Mouse (Mus musculus): ENCODE measurements around the gene Rmdn3. TPM values are rescaled to one million over a fixed set of nuclear protein-coding genes. Genes with fewer than 3 reads are reported as not detected.
A peak's percentile ranks its signal among the peaks of the same experiment; 100 is the strongest.

Rmdn3 gene
- 40.2 and 41.0 TPM in 2 replicates for polyA plus RNA-seq (2015; fragmentation: Nextera tagmentation; extraction: Ambion mirVana)

- ATAC-seq (ENCODE audit: insufficient number of reproducible peaks, low FRiP score, low TSS enrichment, low read depth) = peak; percentile 83
Measured at GRCm38 (mm10) chr2:119156681-119157572, at the start of gene Rmdn3. Gene Rmdn3, minus strand, starts transcription at chr2:119157034.

GRCm38 (mm10) chr2:119203871-119204460 is 47.1 kb upstream of the Rmdn3 start:
- WGBS = 83% methylated on average over 4 of the region's 4 CpGs
- H3K27ac ChIP-seq (replicated peaks) = no peak overlapping the region

More at GRCm38 (mm10) chr2:119156681-119157572, at the start of gene Rmdn3:
- H3K4me1 ChIP-seq = peaks cover 16% of the 10 kb centered on the region; the same call in 1 of the 2 replicates
- H3K27ac ChIP-seq (replicated peaks) = peak within 1 kb of the TSS; percentile 65
- H3K9me3 ChIP-seq (replicated peaks) = no peaks in the 10 kb centered on the region
- H3K9ac ChIP-seq = peak within 1 kb of the TSS; percentile 90
- H3K27me3 ChIP-seq = no peaks in the 10 kb centered on the region
- H3K36me3 ChIP-seq = peaks cover 24% of the 10 kb centered on the region
- peak within 1 kb of the TSS; percentile 99 for H3K4me3 ChIP-seq (replicated peaks)
- WGBS = under 1% methylated on average over 57 of the region's 57 CpGs
- peak within 1 kb of the TSS; percentile 88 for H3K4me2 ChIP-seq (replicated peaks)

GRCm38 (mm10) chr2:119202914-119203453 is 46.1 kb upstream of the Rmdn3 start:
- WGBS = 42% methylated on average over 5 of the region's 5 CpGs
- Histone ChIP-seq H3K27me3 (no peaks in the 10 kb centered on the region), H3K4me3 (replicated peaks) (no peak overlapping the region), H3K36me3 (no peaks in the 10 kb centered on the region), H3K4me2 (replicated peaks) (no peak overlapping the region), H3K27ac (replicated peaks) (peak overlapping the region; percentile 55), H3K9me3 (replicated peaks) (no peaks in the 10 kb centered on the region), H3K4me1 (peaks cover 18% of the 10 kb centered on the region), H3K9ac (no peak overlapping the region)
- ATAC-seq (ENCODE audit: insufficient number of reproducible peaks, low FRiP score, low TSS enrichment, low read depth) = no peak

More at GRCm38 (mm10) chr2:119203871-119204460, 47.1 kb upstream of the Rmdn3 start:
- H3K4me2 ChIP-seq (replicated peaks) = no peak overlapping the region
- ATAC-seq (ENCODE audit: insufficient number of reproducible peaks, low FRiP score, low TSS enrichment, low read depth) = no peak
- H3K36me3 ChIP-seq = no peaks in the 10 kb centered on the region
- no peaks in the 10 kb centered on the region for H3K27me3 ChIP-seq
- peaks cover 14% of the 10 kb centered on the region for H3K4me1 ChIP-seq
- no peak overlapping the region for H3K4me3 ChIP-seq (replicated peaks)
- H3K9me3 ChIP-seq (replicated peaks) = no peaks in the 10 kb centered on the region
- H3K9ac ChIP-seq = no peak overlapping the region

GRCm38 (mm10) chr2:119198934-119199333 is 42.1 kb upstream of the Rmdn3 start:
- no peaks in the 10 kb centered on the region for H3K36me3 ChIP-seq
- no peak for ATAC-seq (ENCODE audit: insufficient number of reproducible peaks, low FRiP score, low TSS enrichment, low read depth)
- no peaks in the 10 kb centered on the region for H3K9me3 ChIP-seq (replicated peaks)
- H3K4me1 ChIP-seq = peaks cover 19% of the 10 kb centered on the region
- no peak overlapping the region for H3K27ac ChIP-seq (replicated peaks)
- no peak overlapping the region for H3K9ac ChIP-seq
- no peak overlapping the region for H3K4me3 ChIP-seq (replicated peaks)
- H3K27me3 ChIP-seq = no peaks in the 10 kb centered on the region
- no peak overlapping the region for H3K4me2 ChIP-seq (replicated peaks)
- WGBS = 59% methylated on average over 3 of the region's 3 CpGs

- Histone ChIP-seq H3K4me2 (replicated peaks) (no peak overlapping the region), H3K27me3 (no peaks in the 10 kb centered on the region), H3K36me3 (no peaks in the 10 kb centered on the region), H3K4me1 (peaks cover 18% of the 10 kb centered on the region), H3K27ac (replicated peaks) (no peak overlapping the region), H3K9ac (no peak overlapping the region), H3K9me3 (replicated peaks) (no peaks in the 10 kb centered on the region), H3K4me3 (replicated peaks) (no peak overlapping the region)
- 31% methylated on average over 1 of the region's 1 CpGs for WGBS
- ATAC-seq (ENCODE audit: insufficient number of reproducible peaks, low FRiP score, low TSS enrichment, low read depth) = no peak
Measured at GRCm38 (mm10) chr2:119198049-119198448, 41.2 kb upstream of the Rmdn3 start.

- 83% methylated on average over 1 of the region's 1 CpGs for WGBS
- H3K36me3 ChIP-seq = no peaks in the 10 kb centered on the region
- H3K27me3 ChIP-seq = no peaks in the 10 kb centered on the region
- H3K9ac ChIP-seq = no peak overlapping the region
- no peaks in the 10 kb centered on the region for H3K9me3 ChIP-seq (replicated peaks)
- no peak overlapping the region for H3K4me3 ChIP-seq (replicated peaks)
- H3K4me1 ChIP-seq = peaks cover 13% of the 10 kb centered on the region
- no peak overlapping the region for H3K27ac ChIP-seq (replicated peaks)
- no peak for ATAC-seq (ENCODE audit: insufficient number of reproducible peaks, low FRiP score, low TSS enrichment, low read depth)
- no peak overlapping the region for H3K4me2 ChIP-seq (replicated peaks)
Measured at GRCm38 (mm10) chr2:119197493-119197892, 40.7 kb upstream of the Rmdn3 start.

- H3K4me2 ChIP-seq (replicated peaks) = no peak overlapping the region
- H3K9ac ChIP-seq = no peak overlapping the region
- H3K27me3 ChIP-seq = no peaks in the 10 kb centered on the region
- peaks cover 13% of the 10 kb centered on the region for H3K4me1 ChIP-seq
- peak; percentile 32; the same call in 1 of the 2 replicates for ATAC-seq (ENCODE audit: insufficient number of reproducible peaks, low FRiP score, low TSS enrichment, low read depth)
- H3K36me3 ChIP-seq = no peaks in the 10 kb centered on the region
- H3K9me3 ChIP-seq (replicated peaks) = no peaks in the 10 kb centered on the region
- no peak overlapping the region for H3K4me3 ChIP-seq (replicated peaks)
- peak overlapping the region; percentile 55; the same call in 1 of the 2 replicates for H3K27ac ChIP-seq (replicated peaks)
- WGBS = 17% methylated on average over 4 of the region's 4 CpGs
Measured at GRCm38 (mm10) chr2:119196316-119197108, 39.7 kb upstream of the Rmdn3 start.

- Histone ChIP-seq H3K27me3 (no peaks in the 10 kb centered on the region), H3K27ac (replicated peaks) (no peak overlapping the region; the same call in 1 of the 2 replicates), H3K4me1 (peaks cover 15% of the 10 kb centered on the region), H3K4me3 (replicated peaks) (no peak overlapping the region), H3K4me2 (replicated peaks) (no peak overlapping the region), H3K36me3 (no peaks in the 10 kb centered on the region), H3K9ac (no peak overlapping the region), H3K9me3 (replicated peaks) (no peaks in the 10 kb centered on the region)
- WGBS = 81% methylated on average over 5 of the region's 5 CpGs
- no peak for ATAC-seq (ENCODE audit: insufficient number of reproducible peaks, low FRiP score, low TSS enrichment, low read depth)
Measured at GRCm38 (mm10) chr2:119194140-119194539, 37.3 kb upstream of the Rmdn3 start.

- no peaks in the 10 kb centered on the region for H3K27me3 ChIP-seq
- ATAC-seq (ENCODE audit: insufficient number of reproducible peaks, low FRiP score, low TSS enrichment, low read depth) = no peak
- H3K27ac ChIP-seq (replicated peaks) = no peak overlapping the region; the same call in 1 of the 2 replicates
- H3K36me3 ChIP-seq = no peaks in the 10 kb centered on the region
- H3K4me2 ChIP-seq (replicated peaks) = no peak overlapping the region
- 0 out of 2 replicates have a peak, but pooled peaks cover 4% of the 10 kb centered on the region for H3K4me1 ChIP-seq
- 84% methylated on average over 5 of the region's 5 CpGs for WGBS
- no peaks in the 10 kb centered on the region for H3K9me3 ChIP-seq (replicated peaks)
- H3K9ac ChIP-seq = no peak overlapping the region
- H3K4me3 ChIP-seq (replicated peaks) = no peak overlapping the region
Measured at GRCm38 (mm10) chr2:119190969-119191368, 34.1 kb upstream of the Rmdn3 start.

- H3K4me1 ChIP-seq = 0 out of 2 replicates have a peak, but pooled peaks cover 4% of the 10 kb centered on the region
- WGBS = 3% methylated on average over 15 of the region's 15 CpGs
- H3K9ac ChIP-seq = no peak overlapping the region
- no peak overlapping the region for H3K27ac ChIP-seq (replicated peaks)
- ATAC-seq (ENCODE audit: insufficient number of reproducible peaks, low FRiP score, low TSS enrichment, low read depth) = peak; percentile 82
- no peaks in the 10 kb centered on the region for H3K27me3 ChIP-seq
- peaks cover 14% of the 10 kb centered on the region for H3K36me3 ChIP-seq
- peak overlapping the region; percentile 33 for H3K4me3 ChIP-seq (replicated peaks)
- H3K4me2 ChIP-seq (replicated peaks) = peak overlapping the region; percentile 58
- H3K9me3 ChIP-seq (replicated peaks) = no peaks in the 10 kb centered on the region
Measured at GRCm38 (mm10) chr2:119189029-119189710, 32.3 kb upstream of the Rmdn3 start.

All from embryonic facial prominence, embryonic 15.5 days (tissue).